Mouse (Mus musculus): ENCODE data around the gene Higd1c. TPM values are rescaled to one million over a fixed set of nuclear protein-coding genes. Genes with fewer than 3 reads are reported as not detected.
"Not testable (repeated sequence)": the region's sequence is repeated elsewhere in the genome, so short reads cannot be mapped to it uniquely, and the experiment has no call there.

Higd1c gene
- polyA plus RNA-seq, 1 experiment from 2014 or later, result not detected

- no peaks in the 10 kb centered on the region for H3K4me1 ChIP-seq (replicated peaks; ENCODE audit: control insufficient read depth, insufficient read depth, low read length)
- WGBS, result 61% methylated on average over 7 of the region's 7 CpGs
- no peak for DNase-seq (ENCODE audit: low spot score)
- H3K4me2 ChIP-seq (replicated peaks), result no peak overlapping the region
- no peaks in the 10 kb centered on the region for H3K36me3 ChIP-seq (replicated peaks; ENCODE audit: control insufficient read depth, insufficient read depth)
- H3K27ac ChIP-seq, result no peak overlapping the region
- H3K9ac ChIP-seq, result no peak overlapping the region
- H3K9me3 ChIP-seq (ENCODE audit: control insufficient read depth, low read length), result no peaks in the 10 kb centered on the region
- H3K27me3 ChIP-seq (ENCODE audit: control insufficient read depth, insufficient read depth, low read length), result no peaks in the 10 kb centered on the region
- no peak overlapping the region for H3K4me3 ChIP-seq (replicated peaks; ENCODE audit: low read length)
- ATAC-seq (ENCODE audit: low FRiP score), result no peak
Measured at GRCm38 (mm10) chr15:100330739-100331138, 33.6 kb upstream of the Higd1c start.

- not testable (repeated sequence) for H3K4me2 ChIP-seq (replicated peaks); H3K4me3 ChIP-seq (replicated peaks; ENCODE audit: low read length); H3K27me3 ChIP-seq (ENCODE audit: control insufficient read depth, insufficient read depth, low read length); H3K9ac ChIP-seq; H3K9me3 ChIP-seq (ENCODE audit: control insufficient read depth, low read length); H3K36me3 ChIP-seq (replicated peaks; ENCODE audit: control insufficient read depth, insufficient read depth); H3K27ac ChIP-seq; DNase-seq (ENCODE audit: low spot score); ATAC-seq (ENCODE audit: low FRiP score); H3K4me1 ChIP-seq (replicated peaks; ENCODE audit: control insufficient read depth, insufficient read depth, low read length)
- WGBS, result 44% methylated on average over 2 of the region's 10 CpGs
Measured at GRCm38 (mm10) chr15:100332077-100332961, 32.0 kb upstream of the Higd1c start.

GRCm38 (mm10) chr15:100334629-100335028, 29.7 kb upstream of the Higd1c start, which contains the start of gene Mettl7a3:
Gene Mettl7a3, plus strand, starts transcription at chr15:100334929.
- 69% methylated on average over 10 of the region's 10 CpGs for WGBS
- H3K4me3 ChIP-seq (replicated peaks; ENCODE audit: low read length), result no peak within 1 kb of the TSS
- no peaks in the 10 kb centered on the region for H3K27me3 ChIP-seq (ENCODE audit: control insufficient read depth, insufficient read depth, low read length)
- no peaks in the 10 kb centered on the region for H3K4me1 ChIP-seq (replicated peaks; ENCODE audit: control insufficient read depth, insufficient read depth, low read length)
- H3K27ac ChIP-seq, result no peak within 1 kb of the TSS
- H3K36me3 ChIP-seq (replicated peaks; ENCODE audit: control insufficient read depth, insufficient read depth), result no peaks in the 10 kb centered on the region
- H3K9ac ChIP-seq, result no peak within 1 kb of the TSS
- no peak within 1 kb of the TSS for H3K4me2 ChIP-seq (replicated peaks)
- ATAC-seq (ENCODE audit: low FRiP score) (no peak), DNase-seq (ENCODE audit: low spot score) (no peak)
- no peaks in the 10 kb centered on the region for H3K9me3 ChIP-seq (ENCODE audit: control insufficient read depth, low read length)

- H3K4me2 ChIP-seq (replicated peaks); H3K9ac ChIP-seq; H3K27ac ChIP-seq; DNase-seq (ENCODE audit: low spot score); H3K4me1 ChIP-seq (replicated peaks; ENCODE audit: control insufficient read depth, insufficient read depth, low read length); H3K36me3 ChIP-seq (replicated peaks; ENCODE audit: control insufficient read depth, insufficient read depth); H3K9me3 ChIP-seq (ENCODE audit: control insufficient read depth, low read length); ATAC-seq (ENCODE audit: low FRiP score); H3K27me3 ChIP-seq (ENCODE audit: control insufficient read depth, insufficient read depth, low read length); H3K4me3 ChIP-seq (replicated peaks; ENCODE audit: low read length): not testable (repeated sequence)
Measured at GRCm38 (mm10) chr15:100337328-100337727, 27.0 kb upstream of the Higd1c start.

GRCm38 (mm10) chr15:100337847-100338246, 26.5 kb upstream of the Higd1c start:
- H3K9ac ChIP-seq; H3K4me2 ChIP-seq (replicated peaks); H3K27me3 ChIP-seq (ENCODE audit: control insufficient read depth, insufficient read depth, low read length); H3K4me1 ChIP-seq (replicated peaks; ENCODE audit: control insufficient read depth, insufficient read depth, low read length); H3K9me3 ChIP-seq (ENCODE audit: control insufficient read depth, low read length); ATAC-seq (ENCODE audit: low FRiP score); DNase-seq (ENCODE audit: low spot score); H3K4me3 ChIP-seq (replicated peaks; ENCODE audit: low read length); H3K27ac ChIP-seq; H3K36me3 ChIP-seq (replicated peaks; ENCODE audit: control insufficient read depth, insufficient read depth): not testable (repeated sequence)
- 47% methylated on average over 10 of the region's 10 CpGs for WGBS

- H3K27me3 ChIP-seq (ENCODE audit: control insufficient read depth, insufficient read depth, low read length); ATAC-seq (ENCODE audit: low FRiP score); H3K36me3 ChIP-seq (replicated peaks; ENCODE audit: control insufficient read depth, insufficient read depth); H3K9me3 ChIP-seq (ENCODE audit: control insufficient read depth, low read length); H3K9ac ChIP-seq; H3K27ac ChIP-seq; DNase-seq (ENCODE audit: low spot score); H3K4me3 ChIP-seq (replicated peaks; ENCODE audit: low read length); H3K4me1 ChIP-seq (replicated peaks; ENCODE audit: control insufficient read depth, insufficient read depth, low read length); H3K4me2 ChIP-seq (replicated peaks): not testable (repeated sequence)
- WGBS, result 81% methylated on average over 4 of the region's 5 CpGs
Measured at GRCm38 (mm10) chr15:100341314-100341980, 22.9 kb upstream of the Higd1c start.

GRCm38 (mm10) chr15:100345484-100345883, 18.9 kb upstream of the Higd1c start:
- Histone ChIP-seq H3K9me3 (ENCODE audit: control insufficient read depth, low read length) (no peaks in the 10 kb centered on the region), H3K36me3 (replicated peaks; ENCODE audit: control insufficient read depth, insufficient read depth) (no peaks in the 10 kb centered on the region), H3K9ac (no peak overlapping the region), H3K27me3 (ENCODE audit: control insufficient read depth, insufficient read depth, low read length) (no peaks in the 10 kb centered on the region), H3K4me1 (replicated peaks; ENCODE audit: control insufficient read depth, insufficient read depth, low read length) (no peaks in the 10 kb centered on the region), H3K4me3 (replicated peaks; ENCODE audit: low read length) (no peak overlapping the region), H3K4me2 (replicated peaks) (no peak overlapping the region), H3K27ac (no peak overlapping the region)
- ATAC-seq (ENCODE audit: low FRiP score) (no peak), DNase-seq (ENCODE audit: low spot score) (no peak)

GRCm38 (mm10) chr15:100346761-100347160, 17.6 kb upstream of the Higd1c start:
- no peaks in the 10 kb centered on the region for H3K27me3 ChIP-seq (ENCODE audit: control insufficient read depth, insufficient read depth, low read length)
- no peak for DNase-seq (ENCODE audit: low spot score)
- no peak overlapping the region for H3K4me2 ChIP-seq (replicated peaks)
- no peak overlapping the region for H3K4me3 ChIP-seq (replicated peaks; ENCODE audit: low read length)
- H3K36me3 ChIP-seq (replicated peaks; ENCODE audit: control insufficient read depth, insufficient read depth), result no peaks in the 10 kb centered on the region
- no peak for ATAC-seq (ENCODE audit: low FRiP score)
- H3K27ac ChIP-seq, result no peak overlapping the region
- 62% methylated on average over 14 of the region's 14 CpGs for WGBS
- no peak overlapping the region for H3K9ac ChIP-seq
- H3K9me3 ChIP-seq (ENCODE audit: control insufficient read depth, low read length), result no peaks in the 10 kb centered on the region
- H3K4me1 ChIP-seq (replicated peaks; ENCODE audit: control insufficient read depth, insufficient read depth, low read length), result no peaks in the 10 kb centered on the region

GRCm38 (mm10) chr15:100349496-100349895, 14.8 kb upstream of the Higd1c start:
- no peaks in the 10 kb centered on the region for H3K36me3 ChIP-seq (replicated peaks; ENCODE audit: control insufficient read depth, insufficient read depth)
- no peaks in the 10 kb centered on the region for H3K4me1 ChIP-seq (replicated peaks; ENCODE audit: control insufficient read depth, insufficient read depth, low read length)
- H3K27ac ChIP-seq, result no peak overlapping the region
- DNase-seq (ENCODE audit: low spot score) (no peak), ATAC-seq (ENCODE audit: low FRiP score) (no peak)
- H3K9ac ChIP-seq, result no peak overlapping the region
- WGBS, result 63% methylated on average over 2 of the region's 2 CpGs
- H3K4me3 ChIP-seq (replicated peaks; ENCODE audit: low read length), result no peak overlapping the region
- no peaks in the 10 kb centered on the region for H3K9me3 ChIP-seq (ENCODE audit: control insufficient read depth, low read length)
- H3K4me2 ChIP-seq (replicated peaks), result no peak overlapping the region
- no peaks in the 10 kb centered on the region for H3K27me3 ChIP-seq (ENCODE audit: control insufficient read depth, insufficient read depth, low read length)
